Mouse (Mus musculus) gastrocnemius, adult 18-20 months (tissue): ENCODE results near the gene Adgrl3. TPM values are rescaled to one million over a fixed set of nuclear protein-coding genes. Genes with fewer than 3 reads are reported as not detected.

Experiments used
- DNase-seq: peaks from one replicate; pipeline ENCODE4 v3.0.0; 2021; ENCODE audit warnings: low spot score
- microRNA-seq: library from miRNA; unstranded; fragments of <30 nt; microRNA quantifications from one replicate; pipeline ENCODE4 v1.2.0, GENCODE M21; 2021
- total RNA-seq, 2 experiments: library from RNA; stranded (reverse); gene quantifications; 2 replicates each; pipeline ENCODE4 v1.2.3; 2021

Adgrl3 gene
- total RNA-seq, 2 experiments from 2014 or later = 0.57 to 0.59 TPM

- DNase-seq = no peak
Measured at GRCm38 (mm10) chr5:81832679-81833078, 812.7 kb downstream of the Adgrl3 start.

GRCm38 (mm10) chr5:81837860-81838259 lies 817.9 kb downstream of the Adgrl3 start:
- no peak for DNase-seq

- DNase-seq = no peak
Measured at GRCm38 (mm10) chr5:81843798-81844197, 823.9 kb downstream of the Adgrl3 start.

GRCm38 (mm10) chr5:81870336-81870735 lies 850.4 kb downstream of the Adgrl3 start:
- DNase-seq = no peak

Small RNA genes within 50 kb of the gene (microRNA-seq; reads per million reads assigned to microRNA genes)
- not detected for gene Gm22048
